Mouse (Mus musculus): ENCODE data around the gene Ncoa4. TPM values are rescaled to one million over a fixed set of nuclear protein-coding genes. Genes with fewer than 3 reads are reported as not detected.
"Not testable (repeated sequence)": the region's sequence is repeated elsewhere in the genome, so short reads cannot be mapped to it uniquely, and the experiment has no call there.

Ncoa4 gene
- polyA plus RNA-seq, 1 experiment from 2014 or later, result 105 TPM

DNA sequence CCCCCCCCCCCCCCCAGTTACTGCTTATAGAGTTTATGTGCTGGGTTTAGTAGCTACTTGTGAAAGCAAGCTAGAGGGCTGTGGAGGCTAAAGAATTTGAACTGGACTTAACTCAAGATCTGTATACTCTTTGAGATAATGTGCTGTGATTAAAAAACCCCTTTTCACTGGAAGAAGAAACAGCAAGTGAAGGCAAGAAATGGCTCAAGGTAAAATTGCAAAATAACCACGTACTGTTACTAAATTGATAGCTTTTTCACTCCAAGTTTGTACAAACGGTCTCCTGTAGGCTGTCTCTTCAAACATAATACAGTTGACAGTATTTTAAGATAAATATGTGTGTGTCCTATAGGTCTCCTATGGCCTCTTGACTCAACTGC, 6.4 kb downstream of the Ncoa4 start:
- DNase-seq (no peak), ATAC-seq (ENCODE audit: insufficient read depth) (no peak)
- Histone ChIP-seq H3K4me2 (peak overlapping the region; percentile 96), H3K27ac (ENCODE audit: low read depth) (no peak overlapping the region; the same call in 1 of the 2 replicates), H3K36me3 (ENCODE audit: insufficient read depth) (0 out of 2 replicates have a peak, but pooled peaks cover 5% of the 10 kb centered on the region), H3K4me3 (ENCODE audit: low read depth, low read length) (peak overlapping the region; percentile 50), H3K4me1 (ENCODE audit: insufficient read depth) (peaks cover 9% of the 10 kb centered on the region), H3K27me3 (ENCODE audit: insufficient read depth, low read length) (no peaks in the 10 kb centered on the region), H3K9ac (no peak overlapping the region), H3K9me3 (ENCODE audit: low read depth, low read length) (no peaks in the 10 kb centered on the region)
- 43% methylated on average over 2 of the region's 2 CpGs for WGBS
- TF ChIP-seq CTCF (IDR thresholded peaks at IDR 0.05; ENCODE audit: low read depth), result no peak

GRCm38 (mm10) chr14:32166840-32167239, 7.2 kb downstream of the Ncoa4 start:
- no peaks in the 10 kb centered on the region for H3K9me3 ChIP-seq (ENCODE audit: low read depth, low read length)
- H3K4me1 ChIP-seq (ENCODE audit: insufficient read depth), result peaks cover 7% of the 10 kb centered on the region; the same call in 1 of the 2 replicates
- ATAC-seq (ENCODE audit: insufficient read depth) (no peak), DNase-seq (peak; percentile 16)
- H3K4me2 ChIP-seq, result peak overlapping the region; percentile 96
- H3K4me3 ChIP-seq (ENCODE audit: low read depth, low read length), result peak overlapping the region; percentile 50; the same call in 1 of the 2 replicates
- no peaks in the 10 kb centered on the region for H3K27me3 ChIP-seq (ENCODE audit: insufficient read depth, low read length)
- WGBS, result 61% methylated on average over 1 of the region's 1 CpGs
- H3K9ac ChIP-seq, result no peak overlapping the region
- no peak overlapping the region for H3K27ac ChIP-seq (ENCODE audit: low read depth)
- H3K36me3 ChIP-seq (ENCODE audit: insufficient read depth), result 0 out of 2 replicates have a peak, but pooled peaks cover 7% of the 10 kb centered on the region
- TF ChIP-seq CTCF (IDR thresholded peaks at IDR 0.05; ENCODE audit: low read depth), result no peak

GRCm38 (mm10) chr14:32167326-32167725, 7.7 kb downstream of the Ncoa4 start:
- ATAC-seq (ENCODE audit: insufficient read depth) (no peak), DNase-seq (no peak)
- no peak for TF ChIP-seq CTCF (IDR thresholded peaks at IDR 0.05; ENCODE audit: low read depth)
- peak overlapping the region; percentile 31; the same call in 1 of the 2 replicates for H3K4me2 ChIP-seq
- H3K4me1 ChIP-seq (ENCODE audit: insufficient read depth), result peaks cover 7% of the 10 kb centered on the region; the same call in 1 of the 2 replicates
- H3K36me3 ChIP-seq (ENCODE audit: insufficient read depth), result 0 out of 2 replicates have a peak, but pooled peaks cover 11% of the 10 kb centered on the region
- 74% methylated on average over 5 of the region's 5 CpGs for WGBS
- H3K9ac ChIP-seq, result no peak overlapping the region
- no peak overlapping the region; the same call in 1 of the 2 replicates for H3K27ac ChIP-seq (ENCODE audit: low read depth)
- H3K27me3 ChIP-seq (ENCODE audit: insufficient read depth, low read length), result no peaks in the 10 kb centered on the region
- peak overlapping the region; percentile 17; the same call in 1 of the 2 replicates for H3K4me3 ChIP-seq (ENCODE audit: low read depth, low read length)
- no peaks in the 10 kb centered on the region for H3K9me3 ChIP-seq (ENCODE audit: low read depth, low read length)

- peak overlapping the region; percentile 77 for H3K27ac ChIP-seq (ENCODE audit: low read depth)
- no peak overlapping the region for H3K4me3 ChIP-seq (ENCODE audit: low read depth, low read length)
- peaks cover 23% of the 10 kb centered on the region for H3K36me3 ChIP-seq (ENCODE audit: insufficient read depth)
- no peak for ATAC-seq (ENCODE audit: insufficient read depth)
- DNase-seq, result peak; percentile 19
- no peaks in the 10 kb centered on the region for H3K27me3 ChIP-seq (ENCODE audit: insufficient read depth, low read length)
- no peaks in the 10 kb centered on the region for H3K9me3 ChIP-seq (ENCODE audit: low read depth, low read length)
- H3K4me2 ChIP-seq, result peak overlapping the region; percentile 31
- peaks cover 7% of the 10 kb centered on the region; the same call in 1 of the 2 replicates for H3K4me1 ChIP-seq (ENCODE audit: insufficient read depth)
- no peak overlapping the region; the same call in 1 of the 2 replicates for H3K9ac ChIP-seq
- TF ChIP-seq CTCF (IDR thresholded peaks at IDR 0.05; ENCODE audit: low read depth), result no peak
- 65% methylated on average over 3 of the region's 3 CpGs for WGBS
Measured at GRCm38 (mm10) chr14:32168653-32169231, 9.1 kb downstream of the Ncoa4 start.

GRCm38 (mm10) chr14:32170137-32170536, 10.5 kb downstream of the Ncoa4 start:
- Histone ChIP-seq H3K27ac (ENCODE audit: low read depth) (no peak overlapping the region), H3K27me3 (ENCODE audit: insufficient read depth, low read length) (no peaks in the 10 kb centered on the region), H3K9me3 (ENCODE audit: low read depth, low read length) (no peaks in the 10 kb centered on the region), H3K36me3 (ENCODE audit: insufficient read depth) (peaks cover 34% of the 10 kb centered on the region), H3K4me1 (ENCODE audit: insufficient read depth) (peaks cover 6% of the 10 kb centered on the region; the same call in 1 of the 2 replicates), H3K4me2 (no peak overlapping the region), H3K9ac (no peak overlapping the region), H3K4me3 (ENCODE audit: low read depth, low read length) (no peak overlapping the region)
- ATAC-seq (ENCODE audit: insufficient read depth) (no peak), DNase-seq (no peak)
- WGBS, result 94% methylated on average over 4 of the region's 4 CpGs
- TF ChIP-seq CTCF (IDR thresholded peaks at IDR 0.05; ENCODE audit: low read depth), result no peak

DNA sequence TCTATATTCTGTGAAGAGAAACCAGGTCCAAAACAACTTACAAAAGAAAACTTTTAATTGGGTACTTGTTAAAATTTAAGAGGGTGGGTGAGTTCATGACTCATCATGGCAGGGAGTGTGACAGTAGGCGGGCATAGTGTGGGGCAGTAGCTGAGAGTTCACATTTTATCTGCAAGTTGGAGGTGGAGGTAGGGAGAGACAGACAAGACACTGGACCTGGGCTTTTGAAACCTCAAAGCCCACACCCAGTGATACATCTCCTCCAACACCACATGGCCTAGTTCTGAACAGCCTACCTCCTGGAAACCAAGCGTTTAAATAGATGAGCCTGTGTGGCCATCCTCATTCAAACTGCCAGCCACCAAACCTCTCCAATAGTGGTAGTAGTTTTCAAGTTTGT, 15.6 kb downstream of the Ncoa4 start:
- Histone ChIP-seq H3K9me3 (ENCODE audit: low read depth, low read length) (no peaks in the 10 kb centered on the region), H3K4me1 (ENCODE audit: insufficient read depth) (no peaks in the 10 kb centered on the region), H3K27ac (ENCODE audit: low read depth) (no peak overlapping the region), H3K36me3 (ENCODE audit: insufficient read depth) (peaks cover 52% of the 10 kb centered on the region), H3K4me2 (no peak overlapping the region), H3K27me3 (ENCODE audit: insufficient read depth, low read length) (no peaks in the 10 kb centered on the region), H3K4me3 (ENCODE audit: low read depth, low read length) (no peak overlapping the region), H3K9ac (no peak overlapping the region)
- WGBS, result 88% methylated on average over 2 of the region's 2 CpGs
- ATAC-seq (ENCODE audit: insufficient read depth) (no peak), DNase-seq (no peak)
- TF ChIP-seq CTCF (IDR thresholded peaks at IDR 0.05; ENCODE audit: low read depth), result no peak

DNA sequence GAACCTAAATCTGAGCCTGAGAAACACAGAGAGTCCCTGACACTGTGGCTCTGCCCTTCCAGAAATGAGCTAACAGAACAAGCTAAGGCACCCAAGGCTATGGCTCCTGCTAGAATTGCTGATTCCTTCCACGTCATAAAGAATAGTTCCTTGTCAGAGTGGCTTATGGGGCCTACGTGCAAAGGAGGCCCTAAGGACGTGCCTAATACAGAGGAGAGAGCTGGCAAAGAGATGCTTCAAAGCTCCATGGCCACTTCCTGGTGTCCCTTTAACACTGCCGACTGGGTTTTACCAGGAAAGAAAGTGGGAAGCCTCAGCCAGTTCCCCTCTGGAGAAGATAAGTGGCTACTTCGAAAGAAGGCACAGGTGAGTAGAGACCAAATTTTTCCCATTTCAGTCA, 16.9 kb downstream of the Ncoa4 start:
- not testable (repeated sequence) for H3K4me1 ChIP-seq (ENCODE audit: insufficient read depth); H3K27ac ChIP-seq (ENCODE audit: low read depth); H3K27me3 ChIP-seq (ENCODE audit: insufficient read depth, low read length); DNase-seq; H3K4me3 ChIP-seq (ENCODE audit: low read depth, low read length); H3K9me3 ChIP-seq (ENCODE audit: low read depth, low read length); H3K9ac ChIP-seq; ATAC-seq (ENCODE audit: insufficient read depth); H3K4me2 ChIP-seq
- 84% methylated on average over 4 of the region's 5 CpGs for WGBS
- H3K36me3 ChIP-seq (ENCODE audit: insufficient read depth), result peaks cover 55% of the 10 kb centered on the region

Measured in lung, embryonic 14.5 days (tissue).